Mouse (Mus musculus): ENCODE measurements around the gene Sec16a. TPM values are rescaled to one million over a fixed set of nuclear protein-coding genes. Genes with fewer than 3 reads are reported as not detected.

Sec16a gene
- polyA plus RNA-seq (2012; rRNA removed), result 94.3 and 145 TPM in 2 replicates

GRCm38 (mm10) chr2:26444946-26445665, at the start of gene Sec16a:
Gene Sec16a, minus strand, starts transcription at chr2:26445216.

GRCm38 (mm10) chr2:26408515-26409356, 36.3 kb downstream of the Sec16a start, which contains the start of gene Inpp5e:
Gene Inpp5e, minus strand, starts transcription at chr2:26409203.

GRCm38 (mm10) chr2:26389154-26389690, 55.8 kb downstream of the Sec16a start, which contains the start of the genes Entr1 and Pmpca:
Gene Entr1, minus strand, starts transcription at chr2:26389316.
Gene Pmpca, plus strand, starts transcription at chr2:26389339.

GRCm38 (mm10) chr2:26380131-26380771, 64.8 kb downstream of the Sec16a start, which contains the start of gene Snapc4:
Gene Snapc4, minus strand, starts transcription at chr2:26380653.

GRCm38 (mm10) chr2:26360772-26361171, 84.2 kb downstream of the Sec16a start, which contains the start of gene Card9:
Gene Card9, minus strand, starts transcription at chr2:26360918.

Other genes with a start within 250 kb of the Sec16a start
- 0.07 and 0.10 TPM in 2 replicates for gene Lhx3, start 236.9 kb downstream of the Sec16a start, polyA plus RNA-seq (2012; rRNA removed)
- 37.8 and 41.4 TPM in 2 replicates for gene Qsox2, start 207.7 kb downstream of the Sec16a start, polyA plus RNA-seq (2012; rRNA removed)
- gene Ccdc187, start 150.7 kb downstream of the Sec16a start, polyA plus RNA-seq (2012; rRNA removed), result 6.9 and 7.1 TPM in 2 replicates
- 106 and 123 TPM in 2 replicates for gene Gpsm1, start 129.7 kb downstream of the Sec16a start, polyA plus RNA-seq (2012; rRNA removed)
- 26.7 and 27.7 TPM in 2 replicates for gene Dnlz, start 93.1 kb downstream of the Sec16a start, polyA plus RNA-seq (2012; rRNA removed)
- gene Card9, start 84.3 kb downstream of the Sec16a start, polyA plus RNA-seq (2012; rRNA removed), result 4.7 and 8.1 TPM in 2 replicates
- gene Snapc4, start 64.6 kb downstream of the Sec16a start, polyA plus RNA-seq (2012; rRNA removed), result 57.2 and 62.3 TPM in 2 replicates
- gene Entr1, start 55.9 kb downstream of the Sec16a start, polyA plus RNA-seq (2012; rRNA removed), result 106 and 111 TPM in 2 replicates
- gene Pmpca, start 55.9 kb downstream of the Sec16a start, polyA plus RNA-seq (2012; rRNA removed), result 36.9 and 47.6 TPM in 2 replicates
- 38.9 and 47.6 TPM in 2 replicates for gene Inpp5e, start 36.0 kb downstream of the Sec16a start, polyA plus RNA-seq (2012; rRNA removed)
- gene Notch1, start 71.4 kb upstream of the Sec16a start, polyA plus RNA-seq (2012; rRNA removed), result 44.5 and 55.4 TPM in 2 replicates
- 317 and 395 TPM in 2 replicates for gene Egfl7, start 134.8 kb upstream of the Sec16a start, polyA plus RNA-seq (2012; rRNA removed)
- not detected in 2 replicates for gene Gm20532, start 141.4 kb upstream of the Sec16a start, polyA plus RNA-seq (2012; rRNA removed)
- gene Agpat2, start 159.2 kb upstream of the Sec16a start, polyA plus RNA-seq (2012; rRNA removed), result 145 and 170 TPM in 2 replicates
- 35.0 and 40.4 TPM in 2 replicates for gene Fam69b, start 183.2 kb upstream of the Sec16a start, polyA plus RNA-seq (2012; rRNA removed)
- gene Lcn4, start 226.1 kb upstream of the Sec16a start, polyA plus RNA-seq (2012; rRNA removed), result not detected in 2 replicates